Mouse (Mus musculus): ENCODE results near the gene Otulin. TPM values are rescaled to one million over a fixed set of nuclear protein-coding genes. Genes with fewer than 3 reads are reported as not detected.

Otulin gene
- polyA plus RNA-seq, 1 experiment from 2014 or later: 30.1 TPM

DNA sequence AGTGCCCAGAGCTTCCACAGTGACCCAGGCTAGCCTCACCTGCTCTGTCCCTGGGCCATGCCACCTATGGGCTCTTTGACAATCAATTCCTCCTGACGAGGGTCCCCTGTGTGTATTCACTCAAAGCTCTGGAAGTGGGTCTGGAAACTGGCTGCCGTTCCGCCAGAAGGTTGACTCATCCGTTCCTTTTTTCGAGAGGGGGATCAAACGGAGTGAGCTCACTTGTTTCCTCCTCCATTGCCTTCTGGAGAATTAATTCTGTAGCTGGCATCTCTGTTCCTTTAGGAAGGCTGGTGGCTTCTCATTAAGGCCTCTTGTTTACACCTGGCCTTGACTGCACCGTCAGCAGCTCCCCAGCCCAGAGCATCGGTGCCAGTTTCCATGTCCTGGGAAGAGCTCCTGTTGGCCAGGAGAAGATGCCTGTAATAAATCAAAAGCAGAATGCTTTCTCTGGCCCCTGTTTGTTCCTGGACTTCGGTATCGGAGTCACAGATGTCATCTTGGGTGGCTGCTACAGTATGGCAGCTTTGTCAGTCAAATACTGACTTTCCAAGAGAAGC lies 64.8 kb downstream of the Otulin start:
- ATAC-seq (ENCODE audit: low FRiP score, low TSS enrichment): no peak
- H3K4me3 ChIP-seq (ENCODE audit: low read length): no peak overlapping the region
- H3K36me3 ChIP-seq (ENCODE audit: insufficient read depth, low read length): 0 out of 2 replicates have a peak, but pooled peaks cover 3% of the 10 kb centered on the region
- no peaks in the 10 kb centered on the region for H3K27me3 ChIP-seq (ENCODE audit: insufficient read depth, low read length)
- no peak overlapping the region for H3K27ac ChIP-seq (ENCODE audit: low read length)
- WGBS: 87% methylated on average over 10 of the region's 10 CpGs
- no peaks in the 10 kb centered on the region for H3K4me1 ChIP-seq (ENCODE audit: insufficient read depth, low read length)
- no peak overlapping the region for H3K9ac ChIP-seq (replicated peaks; ENCODE audit: low read length)
- no peaks in the 10 kb centered on the region for H3K9me3 ChIP-seq (ENCODE audit: low read length)
- no peak overlapping the region for H3K4me2 ChIP-seq (replicated peaks; ENCODE audit: low read depth, low read length)

DNA sequence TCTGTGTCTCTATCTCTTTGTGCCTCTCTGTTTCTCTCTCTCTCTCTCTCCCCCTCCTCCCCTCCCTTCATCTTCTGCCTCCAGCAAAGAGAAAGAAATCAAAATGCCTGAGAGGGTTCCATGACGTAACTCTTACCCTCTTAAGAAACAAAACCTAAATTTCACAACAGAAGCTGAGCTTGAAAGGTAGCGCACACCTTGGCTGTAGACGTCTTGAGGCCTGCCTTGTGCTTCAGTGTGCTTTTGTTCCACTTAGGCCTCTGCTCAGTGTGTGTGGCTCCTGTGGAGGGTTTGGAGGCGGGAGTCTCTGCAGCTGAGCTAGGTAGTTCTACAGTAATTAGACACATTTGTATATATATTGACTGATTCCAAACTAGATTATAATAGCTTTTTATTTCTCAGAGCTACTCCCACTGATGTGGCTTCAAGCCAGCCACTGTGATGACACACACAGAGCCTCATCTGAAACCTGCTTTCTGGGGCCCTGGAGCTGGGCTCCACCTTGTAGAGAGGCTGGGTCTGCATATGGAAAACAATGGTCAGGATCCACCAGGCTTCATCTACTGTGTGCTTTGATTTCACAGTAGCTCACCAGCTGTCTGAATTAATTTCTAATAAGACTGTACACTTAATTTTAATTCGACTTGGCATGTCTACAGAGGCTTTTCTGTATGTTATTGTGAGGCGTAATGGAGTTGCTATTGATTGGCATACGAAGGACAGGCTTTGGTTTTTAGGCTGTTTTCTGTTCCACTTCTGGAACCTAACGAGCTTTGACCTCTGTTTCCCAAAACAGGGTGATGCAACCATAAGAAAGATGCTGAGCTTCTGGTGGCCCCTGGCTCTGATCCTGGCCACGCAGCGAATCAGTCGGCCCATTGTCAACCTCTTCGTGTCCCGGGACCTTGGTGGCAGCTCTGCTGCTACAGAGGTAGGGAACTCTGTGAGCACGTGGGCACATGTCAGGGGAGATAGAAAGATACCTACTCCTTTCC lies 66.1 kb downstream of the Otulin start:
- H3K4me3 ChIP-seq (ENCODE audit: low read length): no peak overlapping the region
- 91% methylated on average over 14 of the region's 14 CpGs for WGBS

DNA sequence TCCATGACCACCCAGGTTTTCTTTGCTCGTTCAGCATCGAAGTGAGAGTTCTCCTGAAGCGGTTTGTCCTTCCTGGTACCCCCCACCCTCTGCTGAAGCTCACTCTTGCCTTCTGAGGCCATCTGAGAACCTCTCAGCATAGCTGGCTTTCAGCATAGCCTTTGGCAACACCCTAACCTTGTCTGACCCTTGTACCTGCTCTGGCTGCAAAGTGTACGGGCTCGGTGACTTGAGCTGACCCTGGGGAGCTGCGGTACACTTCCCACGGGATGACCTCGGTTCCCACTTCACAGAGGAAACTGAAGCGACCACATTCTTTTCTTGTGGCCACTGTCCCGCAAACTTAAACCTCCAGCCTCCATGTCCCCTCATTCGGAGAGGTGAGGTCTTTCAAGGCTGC lies 70.2 kb downstream of the Otulin start:
- WGBS: 73% methylated on average over 11 of the region's 11 CpGs
- ATAC-seq (ENCODE audit: low FRiP score, low TSS enrichment): no peak
- no peaks in the 10 kb centered on the region for H3K36me3 ChIP-seq (ENCODE audit: insufficient read depth, low read length)
- no peak overlapping the region for H3K4me2 ChIP-seq (replicated peaks; ENCODE audit: low read depth, low read length)
- H3K27ac ChIP-seq (ENCODE audit: low read length): no peak overlapping the region
- no peaks in the 10 kb centered on the region for H3K27me3 ChIP-seq (ENCODE audit: insufficient read depth, low read length)
- no peaks in the 10 kb centered on the region for H3K4me1 ChIP-seq (ENCODE audit: insufficient read depth, low read length)
- H3K4me3 ChIP-seq (ENCODE audit: low read length): no peak overlapping the region
- no peak overlapping the region for H3K9ac ChIP-seq (replicated peaks; ENCODE audit: low read length)
- H3K9me3 ChIP-seq (ENCODE audit: low read length): no peaks in the 10 kb centered on the region

More for the DNA sequence above, 66.1 kb downstream of the Otulin start:
- ATAC-seq (ENCODE audit: low FRiP score, low TSS enrichment): no peak
- Histone ChIP-seq H3K36me3 (ENCODE audit: insufficient read depth, low read length) (0 out of 2 replicates have a peak, but pooled peaks cover 2% of the 10 kb centered on the region), H3K27ac (ENCODE audit: low read length) (no peak overlapping the region), H3K9ac (replicated peaks; ENCODE audit: low read length) (no peak overlapping the region), H3K4me1 (ENCODE audit: insufficient read depth, low read length) (no peaks in the 10 kb centered on the region), H3K9me3 (ENCODE audit: low read length) (no peaks in the 10 kb centered on the region), H3K27me3 (ENCODE audit: insufficient read depth, low read length) (no peaks in the 10 kb centered on the region), H3K4me2 (replicated peaks; ENCODE audit: low read depth, low read length) (no peak overlapping the region)

DNA sequence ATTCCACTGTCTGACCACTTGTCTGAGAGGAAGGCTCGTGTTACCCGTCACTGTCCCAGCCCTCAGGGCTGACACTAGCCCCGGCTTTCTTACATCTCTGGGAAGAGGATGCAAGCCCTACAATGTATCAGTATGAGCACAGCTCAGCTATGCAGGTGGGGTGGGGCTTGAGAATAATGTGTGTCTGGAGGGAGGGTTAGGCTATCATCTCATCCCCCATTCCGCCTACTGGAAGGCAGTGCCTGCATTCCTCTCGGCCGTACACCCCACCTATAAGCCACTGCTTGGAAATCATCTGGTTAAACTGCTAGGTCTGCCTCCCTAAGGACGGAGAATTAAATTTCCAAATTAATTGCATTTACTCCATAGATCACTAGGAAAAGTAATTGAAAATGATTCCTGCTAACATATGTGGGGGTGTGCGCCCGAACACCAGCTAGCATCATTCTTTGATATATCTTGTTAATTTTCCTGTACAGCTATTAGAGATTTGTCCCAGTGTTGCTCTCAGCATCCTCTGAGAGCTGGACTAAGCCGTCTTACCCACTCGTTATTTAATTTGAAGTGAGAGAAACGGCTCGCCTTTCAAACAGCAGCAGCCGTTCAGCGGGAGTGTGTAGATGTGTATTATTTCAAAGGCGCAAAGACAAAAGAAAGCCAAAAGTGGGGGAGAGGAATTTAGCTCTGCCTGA lies 71.9 kb downstream of the Otulin start:
- Histone ChIP-seq H3K27ac (ENCODE audit: low read length) (no peak overlapping the region), H3K36me3 (ENCODE audit: insufficient read depth, low read length) (no peaks in the 10 kb centered on the region), H3K4me1 (ENCODE audit: insufficient read depth, low read length) (no peaks in the 10 kb centered on the region), H3K4me3 (ENCODE audit: low read length) (no peak overlapping the region), H3K9ac (replicated peaks; ENCODE audit: low read length) (no peak overlapping the region), H3K27me3 (ENCODE audit: insufficient read depth, low read length) (no peaks in the 10 kb centered on the region), H3K9me3 (ENCODE audit: low read length) (no peaks in the 10 kb centered on the region), H3K4me2 (replicated peaks; ENCODE audit: low read depth, low read length) (no peak overlapping the region)
- 53% methylated on average over 16 of the region's 16 CpGs for WGBS
- ATAC-seq (ENCODE audit: low FRiP score, low TSS enrichment): no peak

GRCm38 (mm10) chr15:27553554-27553953 lies 76.9 kb downstream of the Otulin start:
- H3K27me3 ChIP-seq (ENCODE audit: insufficient read depth, low read length): no peaks in the 10 kb centered on the region
- WGBS: 91% methylated on average over 5 of the region's 5 CpGs
- H3K9ac ChIP-seq (replicated peaks; ENCODE audit: low read length): no peak overlapping the region
- H3K4me2 ChIP-seq (replicated peaks; ENCODE audit: low read depth, low read length): no peak overlapping the region
- no peaks in the 10 kb centered on the region for H3K9me3 ChIP-seq (ENCODE audit: low read length)
- H3K4me3 ChIP-seq (ENCODE audit: low read length): no peak overlapping the region
- ATAC-seq (ENCODE audit: low FRiP score, low TSS enrichment): no peak
- H3K36me3 ChIP-seq (ENCODE audit: insufficient read depth, low read length): no peaks in the 10 kb centered on the region
- no peaks in the 10 kb centered on the region for H3K4me1 ChIP-seq (ENCODE audit: insufficient read depth, low read length)
- no peak overlapping the region for H3K27ac ChIP-seq (ENCODE audit: low read length)

DNA sequence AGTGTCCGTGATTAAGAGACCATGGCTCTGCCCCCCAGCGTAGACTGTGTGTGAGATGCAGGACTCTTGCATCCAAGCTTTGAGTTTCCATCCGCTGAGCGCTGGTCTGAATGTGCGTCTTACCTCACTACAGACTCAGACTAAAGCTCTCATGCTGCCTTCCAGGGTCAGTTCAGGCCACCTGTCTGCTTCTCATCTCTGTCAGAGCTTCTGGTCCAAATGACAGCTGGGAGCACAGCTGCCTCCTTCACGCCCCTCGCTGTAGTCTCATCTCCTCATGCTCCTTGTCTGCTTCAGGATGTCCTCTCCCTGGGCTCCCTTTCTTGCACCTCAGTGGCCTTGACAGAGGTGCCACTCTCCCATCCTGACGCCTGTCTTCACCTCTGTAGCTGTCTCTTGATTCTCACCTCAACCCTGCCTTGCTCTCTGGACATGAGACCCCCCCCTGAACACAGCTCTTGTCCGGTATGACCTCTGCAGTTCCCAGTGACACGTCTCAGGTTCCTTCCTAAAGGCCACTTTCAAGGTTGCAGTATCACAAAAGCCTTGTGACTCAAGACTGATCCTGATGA lies 78.3 kb downstream of the Otulin start:
- WGBS: 82% methylated on average over 10 of the region's 10 CpGs
- Histone ChIP-seq H3K4me2 (replicated peaks; ENCODE audit: low read depth, low read length) (no peak overlapping the region), H3K27ac (ENCODE audit: low read length) (no peak overlapping the region), H3K36me3 (ENCODE audit: insufficient read depth, low read length) (no peaks in the 10 kb centered on the region), H3K4me1 (ENCODE audit: insufficient read depth, low read length) (no peaks in the 10 kb centered on the region), H3K27me3 (ENCODE audit: insufficient read depth, low read length) (no peaks in the 10 kb centered on the region), H3K4me3 (ENCODE audit: low read length) (no peak overlapping the region), H3K9me3 (ENCODE audit: low read length) (no peaks in the 10 kb centered on the region), H3K9ac (replicated peaks; ENCODE audit: low read length) (no peak overlapping the region)
- ATAC-seq (ENCODE audit: low FRiP score, low TSS enrichment): no peak

DNA sequence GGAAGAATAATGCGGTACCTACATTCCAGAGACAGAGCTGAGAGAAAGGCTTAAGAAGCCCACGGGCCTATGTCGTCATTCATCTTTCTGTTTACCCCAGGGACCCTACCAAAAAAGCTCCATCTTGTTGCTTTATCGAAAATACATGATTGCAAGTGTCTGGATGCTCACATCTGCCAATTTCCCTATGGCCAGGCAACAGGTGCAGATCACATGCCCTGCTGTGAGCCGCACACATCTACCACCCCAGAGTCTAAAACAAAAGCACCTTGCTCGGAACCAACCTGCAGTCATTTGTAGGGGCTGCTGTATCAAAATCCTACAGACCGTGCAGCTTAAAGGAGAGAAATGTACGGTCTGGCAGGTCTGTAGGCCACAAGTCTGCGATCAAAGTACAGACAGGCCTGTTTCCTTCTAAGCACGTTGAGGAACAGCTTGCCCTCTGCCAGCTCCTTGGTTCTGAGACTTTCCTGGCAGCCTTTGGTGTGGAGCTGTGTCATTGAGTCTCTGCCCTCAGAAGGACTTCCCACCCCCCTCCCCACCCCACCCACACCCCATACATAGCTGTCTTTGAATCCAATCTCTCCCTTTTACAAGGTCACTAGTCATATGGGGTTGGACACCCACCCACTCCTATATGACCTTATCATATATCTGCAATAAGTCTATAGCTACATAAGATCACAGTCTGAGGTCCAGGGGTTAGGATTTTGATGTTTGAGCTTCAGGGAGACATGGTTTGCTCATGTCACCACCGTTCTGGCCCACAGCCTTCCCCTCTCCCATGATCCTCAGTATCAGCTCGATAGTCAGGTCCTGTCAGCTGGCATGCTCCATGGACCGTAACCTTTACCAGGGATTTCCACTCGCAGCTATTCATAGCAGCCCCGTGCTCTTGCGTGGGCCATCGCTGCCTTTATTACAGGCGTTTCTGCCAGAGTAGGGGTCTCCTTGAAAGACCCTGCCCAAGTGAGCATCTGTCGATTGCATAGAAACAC lies 79.1 kb downstream of the Otulin start:
- no peak overlapping the region for H3K4me2 ChIP-seq (replicated peaks; ENCODE audit: low read depth, low read length)
- H3K36me3 ChIP-seq (ENCODE audit: insufficient read depth, low read length): no peaks in the 10 kb centered on the region
- no peak overlapping the region for H3K4me3 ChIP-seq (ENCODE audit: low read length)
- WGBS: 84% methylated on average over 19 of the region's 19 CpGs
- H3K9ac ChIP-seq (replicated peaks; ENCODE audit: low read length): no peak overlapping the region
- no peaks in the 10 kb centered on the region for H3K9me3 ChIP-seq (ENCODE audit: low read length)
- no peaks in the 10 kb centered on the region for H3K27me3 ChIP-seq (ENCODE audit: insufficient read depth, low read length)
- H3K4me1 ChIP-seq (ENCODE audit: insufficient read depth, low read length): no peaks in the 10 kb centered on the region
- no peak overlapping the region for H3K27ac ChIP-seq (ENCODE audit: low read length)
- no peak for ATAC-seq (ENCODE audit: low FRiP score, low TSS enrichment)

DNA sequence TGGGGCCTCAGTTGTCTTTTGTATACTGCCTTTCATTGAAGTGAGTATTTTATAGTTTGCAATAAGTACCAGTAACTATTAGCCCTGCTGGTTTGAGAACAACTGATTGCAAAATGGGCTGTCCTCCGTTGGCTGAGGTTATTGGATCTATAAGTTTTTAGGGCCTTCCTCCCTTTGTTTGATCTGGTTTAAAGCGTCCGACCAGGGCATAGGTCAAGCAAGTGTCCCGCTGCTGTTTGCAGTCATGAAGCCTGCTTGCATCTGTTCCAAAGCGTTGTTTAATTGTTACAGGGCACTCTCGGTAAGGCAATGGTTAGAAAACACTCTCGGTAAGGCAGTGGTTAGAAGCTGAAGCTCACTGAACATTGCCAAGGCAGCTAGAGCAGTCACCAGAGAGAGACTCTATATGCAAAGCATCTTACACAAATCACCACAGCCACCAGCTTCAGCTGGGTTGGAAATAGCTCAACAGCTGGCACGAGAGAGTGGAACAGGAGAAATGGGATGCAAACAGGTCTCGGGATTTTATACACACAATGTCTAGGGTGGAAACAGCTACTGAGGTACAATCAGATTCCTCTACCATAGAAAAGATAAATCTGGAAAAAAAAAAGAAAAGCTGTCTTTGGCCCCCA lies 80.0 kb downstream of the Otulin start:
- H3K27ac ChIP-seq (ENCODE audit: low read length): no peak overlapping the region
- H3K4me1 ChIP-seq (ENCODE audit: insufficient read depth, low read length): no peaks in the 10 kb centered on the region
- H3K9ac ChIP-seq (replicated peaks; ENCODE audit: low read length): no peak overlapping the region
- no peaks in the 10 kb centered on the region for H3K9me3 ChIP-seq (ENCODE audit: low read length)
- H3K36me3 ChIP-seq (ENCODE audit: insufficient read depth, low read length): no peaks in the 10 kb centered on the region
- no peak for ATAC-seq (ENCODE audit: low FRiP score, low TSS enrichment)
- 38% methylated on average over 9 of the region's 9 CpGs for WGBS
- H3K4me3 ChIP-seq (ENCODE audit: low read length): no peak overlapping the region
- no peak overlapping the region for H3K4me2 ChIP-seq (replicated peaks; ENCODE audit: low read depth, low read length)
- H3K27me3 ChIP-seq (ENCODE audit: insufficient read depth, low read length): no peaks in the 10 kb centered on the region

Data from kidney, embryonic 16.5 days (tissue).